10 mouse cellular contexts compared by ENCODE assay signal in genomic region chr16:23233496-23233895, GRCm38 (mm10). TPM values are rescaled to one million over a fixed set of nuclear protein-coding genes. Genes with fewer than 3 reads are reported as not detected.
DNase-seq lines count a peak whose midpoint lies in the region; ATAC-seq and TF ChIP-seq lines count a peak whose summit lies in the region.
"Had no signal": no experiment of that assay in that cellular context is flagged by ENCODE, and none has a peak within 500 bp of the region (broad histone marks: within the 10 kb centered on the region; RNA-seq: fewer than 3 reads in every experiment).

No protein-coding gene starts in this region.

- no peak overlapping the region for H3K4me3 ChIP-seq in intestine, embryonic 16.5 days (ENCODE audit: low read length)
- H3K4me3 ChIP-seq in intestine, embryonic 15.5 days (replicated peaks) = no peak overlapping the region
- no peak overlapping the region for H3K4me3 ChIP-seq in MEL (ENCODE audit: control insufficient read depth in 1 of 2, insufficient read depth in 1 of 2, low read depth in 2 of 2, low read length in 2 of 2)
- no peak overlapping the region for H3K4me3 ChIP-seq in heart, postnatal 0 days (ENCODE audit: low read depth, low read length)

- peak; percentile 42; the same call in 1 of the 2 replicates for ATAC-seq in intestine, embryonic 16.5 days
- ATAC-seq in intestine, embryonic 15.5 days = no peak
- ATAC-seq in heart, postnatal 0 days (ENCODE audit: insufficient read depth, low read depth) = 0 out of 2 replicates have a peak, but pooled peaks have one; percentile 19
- no peak for ATAC-seq in inflammation-experienced regulatory T-cells, adult 6 months

- H3K4me1 ChIP-seq in intestine, embryonic 16.5 days (ENCODE audit: control insufficient read depth, insufficient read depth, low read length) = peaks cover 18% of the 10 kb centered on the region
- H3K4me1 ChIP-seq in intestine, embryonic 15.5 days (replicated peaks) = peaks cover 11% of the 10 kb centered on the region; the same call in 1 of the 2 replicates
- no peaks in the 10 kb centered on the region for H3K4me1 ChIP-seq in MEL (ENCODE audit: control insufficient read depth in 1 of 2, insufficient read depth in 2 of 2, low read length in 2 of 2)
- H3K4me1 ChIP-seq in heart, postnatal 0 days (ENCODE audit: control insufficient read depth, insufficient read depth) = peaks cover 49% of the 10 kb centered on the region

- no peaks in the 10 kb centered on the region for H3K27me3 ChIP-seq in intestine, embryonic 16.5 days (replicated peaks; ENCODE audit: control insufficient read depth, insufficient read depth, low read length)
- no peaks in the 10 kb centered on the region for H3K27me3 ChIP-seq in intestine, embryonic 15.5 days (replicated peaks)
- H3K27me3 ChIP-seq in MEL (ENCODE audit: control insufficient read depth in 1 of 2, insufficient read depth in 2 of 2, low read length in 2 of 2) = no peaks in the 10 kb centered on the region; a peak in 1 of 4 replicates
- H3K27me3 ChIP-seq in heart, postnatal 0 days (ENCODE audit: control insufficient read depth, insufficient read depth, low read length) = 0 out of 2 replicates have a peak, but pooled peaks cover 6% of the 10 kb centered on the region

- H3K36me3 ChIP-seq in intestine, embryonic 16.5 days (ENCODE audit: control insufficient read depth, insufficient read depth, low read length) = no peaks in the 10 kb centered on the region
- H3K36me3 ChIP-seq in intestine, embryonic 15.5 days = no peaks in the 10 kb centered on the region
- no peaks in the 10 kb centered on the region for H3K36me3 ChIP-seq in MEL (ENCODE audit: control insufficient read depth in 1 of 2, insufficient read depth in 2 of 2, low read length in 2 of 2)
- no peaks in the 10 kb centered on the region for H3K36me3 ChIP-seq in heart, postnatal 0 days (replicated peaks; ENCODE audit: control insufficient read depth, insufficient read depth, low read length)

- no peaks in the 10 kb centered on the region for H3K79me2 ChIP-seq in MEL (ENCODE audit: control insufficient read depth, insufficient read depth, low read length, poor library complexity)

- DNase-seq in MEL (ENCODE audit: low read depth, low spot score) = peak; percentile 2
- no peak for DNase-seq in heart, postnatal 0 days (ENCODE audit: low spot score)
- DNase-seq in monocyte, adult 2 months (ENCODE audit: low read depth in 1 of 2, low spot score in 2 of 2) = peak; percentile 70 to 72
- DNase-seq in right cerebral cortex, postnatal 36 days (ENCODE audit: low spot score in 2 of 2) = no peak
- no peak for DNase-seq in cerebellum, adult 11-12 months
- DNase-seq: cerebellum, adult 2 months; layer of hippocampus, postnatal 36 days had no signal

- H3K9me3 ChIP-seq in intestine, embryonic 16.5 days (ENCODE audit: control insufficient read depth, low read length) = no peaks in the 10 kb centered on the region
- H3K9me3 ChIP-seq in intestine, embryonic 15.5 days = no peaks in the 10 kb centered on the region
- H3K9me3 ChIP-seq in MEL (replicated peaks; ENCODE audit: insufficient read depth, low read length) = no peaks in the 10 kb centered on the region
- H3K9me3 ChIP-seq in heart, postnatal 0 days (replicated peaks; ENCODE audit: control insufficient read depth, low read length) = no peaks in the 10 kb centered on the region

- TF ChIP-seq CTCF in MEL (IDR thresholded peaks at IDR 0.05 in 2 of 3, conservative IDR thresholded peaks at IDR 0.05 in 1 of 3; ENCODE audit: control insufficient read depth in 1 of 3, insufficient read depth in 1 of 3, low read depth in 2 of 3, low read length in 3 of 3, poor library complexity in 1 of 3, severe bottlenecking in 1 of 3) = no peak
- no peak for TF ChIP-seq CTCF in heart, postnatal 0 days (IDR thresholded peaks at IDR 0.05; ENCODE audit: low read depth)

- no peak overlapping the region for H3K9ac ChIP-seq in intestine, embryonic 16.5 days (ENCODE audit: low read depth, low read length)
- H3K9ac ChIP-seq in intestine, embryonic 15.5 days = no peak overlapping the region
- no peak overlapping the region for H3K9ac ChIP-seq in MEL (ENCODE audit: control insufficient read depth, low read depth, low read length, poor library complexity, severe bottlenecking)
- no peak overlapping the region for H3K9ac ChIP-seq in heart, postnatal 0 days (replicated peaks; ENCODE audit: low read depth, low read length)

- WGBS in intestine, embryonic 16.5 days = 79% methylated on average over 10 of the region's 10 CpGs
- WGBS in intestine, embryonic 15.5 days = 69% methylated on average over 10 of the region's 10 CpGs
- WGBS in heart, postnatal 0 days = 68% methylated on average over 10 of the region's 10 CpGs

- no peak overlapping the region for H3K4me2 ChIP-seq in intestine, embryonic 16.5 days (ENCODE audit: low read depth, low read length)
- H3K4me2 ChIP-seq in intestine, embryonic 15.5 days (replicated peaks) = no peak overlapping the region
- no peak overlapping the region for H3K4me2 ChIP-seq in heart, postnatal 0 days (ENCODE audit: low read depth, low read length)

- H3K27ac ChIP-seq in intestine, embryonic 16.5 days (ENCODE audit: low read length) = peak overlapping the region; percentile 37; the same call in 1 of the 2 replicates
- no peak overlapping the region for H3K27ac ChIP-seq in intestine, embryonic 15.5 days
- no peak overlapping the region for H3K27ac ChIP-seq in MEL (ENCODE audit: control insufficient read depth, low read depth, low read length)
- H3K27ac ChIP-seq in heart, postnatal 0 days (ENCODE audit: low read depth) = 0 out of 2 replicates have a peak overlapping the region, but pooled peaks have one; percentile 14

- TF ChIP-seq RAD21 in MEL (IDR thresholded peaks at IDR 0.05; ENCODE audit: low read depth, low read length) = no peak

- no peak for TF ChIP-seq EP300 in MEL (IDR thresholded peaks at IDR 0.05; ENCODE audit: low read depth in 1 of 2, low read length in 2 of 2)
- no peak for TF ChIP-seq EP300 in heart, postnatal 0 days (IDR thresholded peaks at IDR 0.05; ENCODE audit: low read depth)

- no peak for TF ChIP-seq POLR2A in MEL (IDR thresholded peaks at IDR 0.05; ENCODE audit: control insufficient read depth in 1 of 2, insufficient read depth in 1 of 2, low read depth in 1 of 2, low read length in 2 of 2, poor library complexity in 1 of 2)

TF ChIP-seq in MEL, 35 proteins besides CTCF, POLR2A, EP300 and RAD21:
- TF ChIP-seq MAZ (IDR thresholded peaks at IDR 0.05; ENCODE audit: low read depth, low read length) = no peak
- TF ChIP-seq TCF12 (IDR thresholded peaks at IDR 0.05; ENCODE audit: low read depth, low read length) = no peak
- no peak for TF ChIP-seq MAX (IDR thresholded peaks at IDR 0.05; ENCODE audit: low read length)
- TF ChIP-seq MYB (IDR thresholded peaks at IDR 0.05; ENCODE audit: low read depth, low read length) = no peak
- TF ChIP-seq ZC3H11A (IDR thresholded peaks at IDR 0.05; ENCODE audit: low read depth, low read length) = no peak
- TF ChIP-seq USF1 (IDR thresholded peaks at IDR 0.05; ENCODE audit: low read depth, low read length) = no peak
- no peak for TF ChIP-seq RCOR1 (IDR thresholded peaks at IDR 0.05; ENCODE audit: low read depth, low read length)
- no peak for TF ChIP-seq MEF2A (IDR thresholded peaks at IDR 0.05; ENCODE audit: extremely low read depth, insufficient replicate concordance, low read depth, low read length, poor library complexity, severe bottlenecking)
- TF ChIP-seq POLR2AphosphoS2 (IDR thresholded peaks at IDR 0.05; ENCODE audit: low read length) = no peak
- TF ChIP-seq ZKSCAN1 (IDR thresholded peaks at IDR 0.05; ENCODE audit: low read depth, low read length) = no peak
- no peak for TF ChIP-seq MXI1 (IDR thresholded peaks at IDR 0.05; ENCODE audit: low read depth, low read length)

RNA-seq across cellular contexts. Expression of gene St6gal1, which starts 9.0 kb away (rescaled TPM):
- 14.3 and 15.1 TPM in 2 replicates for polyA plus RNA-seq in intestine, embryonic 16.5 days (2015; fragmentation: Nextera tagmentation; extraction: Ambion mirVana)
- polyA plus RNA-seq in intestine, embryonic 15.5 days (2015; fragmentation: Nextera tagmentation; extraction: Ambion mirVana) = 15.7 and 17.5 TPM in 2 replicates
- total RNA-seq in MEL (2012; rRNA removed) = not detected in 2 replicates
- not detected for polyA plus RNA-seq in MEL (2012; ENCODE audit: insufficient read depth in 1 of 2, insufficient read length in 2 of 2, low read depth in 1 of 2, low replicate concordance in 2 of 2, missing spikeins in 1 of 2)
- total RNA-seq in heart, postnatal 0 days (2014; rRNA removed; ENCODE audit: low replicate concordance) = 23.5 and 34.4 TPM in 2 replicates
- 8.8 and 10.0 TPM in 2 replicates for polyA plus RNA-seq in heart, postnatal 0 days (2015; fragmentation: Nextera tagmentation; extraction: Ambion mirVana)
- polyA plus RNA-seq in inflammation-experienced regulatory T-cells, adult 6 months (2017; shearing (Covaris generic)) = 10 to 100 TPM; 24.7 to 67.7 (median 66.3) TPM

Comparison
In these comparisons a context has a peak if more than half of its experiments do, and no peak if none do; other contexts are left out.
1. ATAC-seq: peak in intestine, embryonic 16.5 days (single experiment) and heart, postnatal 0 days (single experiment); none in intestine, embryonic 15.5 days (single experiment) and inflammation-experienced regulatory T-cells, adult 6 months (single experiment).
2. H3K27ac ChIP-seq: peak in intestine, embryonic 16.5 days (single experiment) and heart, postnatal 0 days (single experiment); none in intestine, embryonic 15.5 days (single experiment) and MEL (single experiment).
3. DNase-seq: peak in MEL (single experiment) and monocyte, adult 2 months (2 of 2); none in heart, postnatal 0 days (single experiment), right cerebral cortex, postnatal 36 days (0 of 2) and cerebellum, adult 11-12 months (single experiment).